Mouse (Mus musculus): ENCODE data around the gene Casp3.

DNA sequence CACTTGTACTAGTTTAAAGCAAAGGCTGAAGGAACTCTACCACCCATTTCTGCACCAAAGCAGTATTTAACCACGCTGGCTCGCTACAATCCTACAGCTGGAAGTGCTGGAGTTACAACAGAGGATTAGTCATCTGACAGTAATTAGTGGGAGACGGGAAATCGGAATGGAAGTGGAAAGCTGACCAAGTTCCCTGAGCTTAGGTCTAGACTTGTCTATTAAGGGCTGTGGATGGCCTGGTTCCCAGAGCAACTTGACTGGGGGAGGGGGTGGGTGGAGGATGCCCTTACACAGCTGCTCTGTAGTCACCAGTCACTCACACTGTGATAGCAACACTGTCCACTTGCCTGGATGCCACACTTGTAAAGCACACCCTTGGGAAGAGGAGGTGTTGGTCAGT, 3.7 kb upstream of the Casp3 start:
- TF ChIP-seq CTCF (IDR thresholded peaks at IDR 0.05) (no peak), POLR2A (IDR thresholded peaks at IDR 0.05; ENCODE audit: insufficient read depth, low read depth, low read length) (no peak)

All from heart, adult 2 months (tissue).